Mouse (Mus musculus): ENCODE results near the gene Lix1l. TPM values are rescaled to one million over a fixed set of nuclear protein-coding genes. Genes with fewer than 3 reads are reported as not detected.

Lix1l gene
- total RNA-seq, 1 experiment from 2014 or later = 0.23 TPM

- ATAC-seq (ENCODE audit: extremely low read depth, insufficient number of reproducible peaks, low FRiP score, poor library complexity, severe bottlenecking) = no peak
Measured at GRCm38 (mm10) chr3:96563911-96564632, 36.9 kb upstream of the Lix1l start.

DNA sequence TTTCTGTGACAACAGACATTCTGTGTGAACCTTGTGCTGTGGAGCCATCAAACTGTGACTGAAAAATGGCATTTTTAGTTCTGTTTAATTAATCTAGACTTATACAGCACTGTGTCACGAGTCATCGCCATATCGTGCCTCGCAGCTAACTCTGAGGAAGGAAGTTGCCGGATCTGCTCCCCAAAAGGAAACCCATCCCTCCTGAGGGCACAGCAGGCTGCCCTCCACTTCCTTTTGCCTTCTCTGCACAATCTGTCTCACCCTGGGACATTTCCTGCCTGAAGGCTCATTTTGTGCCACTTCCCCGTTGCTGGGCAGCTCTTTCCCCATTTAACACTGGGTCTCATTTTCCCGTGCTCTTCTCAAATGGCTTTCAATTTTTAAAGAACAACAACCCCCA lies 36.3 kb upstream of the Lix1l start:
- ATAC-seq (ENCODE audit: extremely low read depth, insufficient number of reproducible peaks, low FRiP score, poor library complexity, severe bottlenecking) = peak; percentile 50

DNA sequence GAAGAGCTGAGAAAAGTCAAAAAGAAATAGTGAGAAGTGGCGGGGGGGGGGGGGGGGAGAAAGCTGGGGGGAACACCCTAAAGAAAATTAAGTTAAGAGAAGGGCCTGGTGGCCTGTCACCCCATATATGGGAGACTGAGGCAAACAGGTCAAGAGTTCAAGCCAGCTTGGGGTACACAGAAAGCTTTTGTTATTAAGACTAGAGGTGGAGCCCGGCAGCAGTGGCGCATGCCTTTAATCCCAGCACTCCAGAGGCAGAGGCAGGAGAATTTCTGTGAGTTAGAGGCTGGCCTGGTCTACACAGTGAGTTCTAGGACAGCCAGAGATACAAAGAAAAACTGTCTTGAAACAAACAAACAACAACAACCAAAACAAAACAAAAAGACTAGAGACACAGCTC lies 35.8 kb upstream of the Lix1l start:
- no peak for ATAC-seq (ENCODE audit: extremely low read depth, insufficient number of reproducible peaks, low FRiP score, poor library complexity, severe bottlenecking)

DNA sequence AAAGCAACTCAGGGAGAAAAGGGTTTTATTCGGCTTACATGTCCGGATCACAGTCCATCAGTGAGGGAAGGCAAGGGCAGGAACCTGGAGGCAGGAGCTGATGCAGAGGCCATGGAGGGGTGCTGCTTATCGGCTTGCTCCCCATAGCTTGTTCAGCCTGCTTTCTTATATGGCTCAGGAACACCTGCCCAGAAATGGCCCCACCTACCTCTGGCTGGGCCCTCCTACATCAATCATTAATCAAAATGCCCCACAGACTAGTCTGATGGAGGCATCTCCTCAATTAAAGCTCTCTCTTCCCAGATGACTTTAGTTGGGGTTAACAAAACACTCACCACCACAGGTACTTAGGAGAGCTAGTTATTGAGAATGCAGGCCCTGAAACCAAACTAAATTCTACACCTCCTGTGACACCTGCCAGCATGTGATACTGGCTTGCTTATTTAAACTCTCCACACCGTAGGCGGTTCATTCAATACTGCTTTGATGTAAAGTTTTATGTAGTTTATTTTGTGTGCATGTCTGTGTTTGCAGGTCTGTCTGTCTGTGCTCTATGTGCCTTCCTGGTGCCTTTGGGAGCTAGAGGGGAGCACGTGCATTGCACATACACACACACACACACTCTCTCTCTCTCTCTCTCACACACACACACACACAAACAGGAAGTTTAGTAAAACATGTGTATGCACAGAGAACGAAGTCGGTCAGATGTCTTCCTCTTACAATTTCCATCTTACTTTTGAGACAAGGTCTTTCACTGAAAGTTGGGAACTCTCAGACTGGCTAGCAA lies 34.1 kb upstream of the Lix1l start:
- ATAC-seq (ENCODE audit: extremely low read depth, insufficient number of reproducible peaks, low FRiP score, poor library complexity, severe bottlenecking) = 0 out of 2 replicates have a peak, but pooled peaks have one; percentile 17

GRCm38 (mm10) chr3:96568605-96569004 lies 32.3 kb upstream of the Lix1l start:
- no peak for ATAC-seq (ENCODE audit: extremely low read depth, insufficient number of reproducible peaks, low FRiP score, poor library complexity, severe bottlenecking)

DNA sequence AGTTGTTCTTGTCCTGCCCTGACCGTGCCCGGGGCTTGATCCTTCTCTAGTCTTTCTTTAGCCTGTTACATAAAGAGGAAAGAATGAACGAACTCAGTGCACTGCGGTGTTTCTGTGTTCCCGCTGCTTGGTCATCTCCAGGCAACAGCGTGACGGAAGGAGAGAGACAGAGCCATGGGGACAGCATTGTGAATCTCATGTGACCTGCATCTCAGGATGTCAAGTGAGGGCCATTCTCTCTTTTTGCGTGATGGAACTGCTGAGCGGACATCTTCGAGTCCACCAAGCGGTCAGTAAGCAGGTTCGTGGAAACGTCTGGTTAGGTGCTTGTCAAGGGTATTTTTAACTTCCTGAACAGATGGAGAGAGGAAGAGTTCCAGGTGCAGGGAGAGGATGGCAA lies 31.4 kb upstream of the Lix1l start:
- no peak for ATAC-seq (ENCODE audit: extremely low read depth, insufficient number of reproducible peaks, low FRiP score, poor library complexity, severe bottlenecking)

GRCm38 (mm10) chr3:96569966-96570605 lies 30.9 kb upstream of the Lix1l start:
- ATAC-seq (ENCODE audit: extremely low read depth, insufficient number of reproducible peaks, low FRiP score, poor library complexity, severe bottlenecking) = no peak

GRCm38 (mm10) chr3:96570643-96571042 lies 30.3 kb upstream of the Lix1l start:
- ATAC-seq (ENCODE audit: extremely low read depth, insufficient number of reproducible peaks, low FRiP score, poor library complexity, severe bottlenecking) = no peak

DNA sequence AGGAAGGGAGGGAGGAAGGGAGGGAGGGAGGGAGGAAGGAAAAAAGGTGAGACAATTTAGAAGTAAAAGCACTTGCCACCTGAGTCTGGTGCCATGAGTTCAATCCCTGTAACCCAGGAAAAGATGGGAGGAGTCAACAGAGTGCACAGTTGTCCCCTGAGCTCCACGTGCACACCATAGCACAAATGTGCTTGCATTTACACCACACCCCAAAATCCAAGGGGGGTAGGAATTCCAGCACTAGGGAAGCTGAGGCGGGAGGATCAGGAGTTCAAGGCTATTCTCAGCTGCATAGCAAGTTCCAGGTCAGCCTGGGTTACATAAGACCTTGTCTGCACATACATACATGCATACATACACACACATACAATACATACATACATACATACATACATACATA lies 29.6 kb upstream of the Lix1l start:
- no peak for ATAC-seq (ENCODE audit: extremely low read depth, insufficient number of reproducible peaks, low FRiP score, poor library complexity, severe bottlenecking)

- no peak for ATAC-seq (ENCODE audit: extremely low read depth, insufficient number of reproducible peaks, low FRiP score, poor library complexity, severe bottlenecking)
Measured at GRCm38 (mm10) chr3:96571896-96572698, 28.9 kb upstream of the Lix1l start.

DNA sequence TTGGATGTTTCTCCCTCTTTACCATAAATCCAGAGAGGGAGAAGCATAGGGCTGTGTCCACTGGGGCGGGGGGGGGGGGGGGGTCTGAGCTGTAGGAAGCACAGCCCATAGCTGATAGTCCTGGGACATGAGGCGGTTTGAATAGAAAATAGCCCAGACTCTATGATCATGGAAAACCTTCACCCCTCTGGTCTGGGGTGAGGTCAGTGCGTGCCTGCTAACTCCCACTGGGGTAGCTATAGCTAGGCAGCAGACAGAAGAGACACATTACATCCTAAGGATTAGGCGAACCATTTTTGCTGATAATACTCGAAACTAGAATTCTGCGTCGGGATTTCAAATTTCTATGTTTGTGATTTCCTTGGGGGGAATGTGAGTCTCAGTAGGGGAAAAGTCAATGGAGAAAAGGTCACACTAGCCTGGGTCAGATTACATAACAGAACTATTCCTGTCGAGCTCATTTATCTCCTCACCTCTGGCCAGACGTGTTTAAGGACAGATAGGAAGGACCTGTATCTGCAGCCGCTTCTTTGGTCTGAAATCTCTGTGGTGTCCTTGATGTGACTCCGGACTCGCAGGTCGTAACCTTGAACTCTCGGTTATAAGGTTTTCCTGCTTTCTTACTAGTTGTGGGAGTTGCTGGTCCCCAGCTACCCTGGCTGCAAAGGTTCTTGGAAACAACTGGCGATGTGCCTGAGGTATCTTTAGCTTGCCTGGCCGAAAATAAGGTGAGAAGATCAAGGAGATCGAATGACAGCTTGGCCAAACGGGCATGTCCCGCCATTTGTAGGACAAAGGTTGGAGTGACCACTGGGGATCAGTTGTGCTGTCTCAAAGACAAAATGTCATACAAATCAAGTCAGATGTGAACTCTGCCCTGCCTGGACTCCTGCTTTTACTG lies 27.1 kb upstream of the Lix1l start:
- ATAC-seq (ENCODE audit: extremely low read depth, insufficient number of reproducible peaks, low FRiP score, poor library complexity, severe bottlenecking) = no peak

GRCm38 (mm10) chr3:96575272-96575984 lies 25.5 kb upstream of the Lix1l start:
- no peak for ATAC-seq (ENCODE audit: extremely low read depth, insufficient number of reproducible peaks, low FRiP score, poor library complexity, severe bottlenecking)

GRCm38 (mm10) chr3:96576005-96576658 lies 24.8 kb upstream of the Lix1l start:
- no peak for ATAC-seq (ENCODE audit: extremely low read depth, insufficient number of reproducible peaks, low FRiP score, poor library complexity, severe bottlenecking)

GRCm38 (mm10) chr3:96576690-96577541 lies 24.0 kb upstream of the Lix1l start, which contains the start of gene Gm16253:
TSS of gene Gm16253 (plus strand) at chr3:96576984.
- ATAC-seq (ENCODE audit: extremely low read depth, insufficient number of reproducible peaks, low FRiP score, poor library complexity, severe bottlenecking) = peak; percentile 90

- no peak for ATAC-seq (ENCODE audit: extremely low read depth, insufficient number of reproducible peaks, low FRiP score, poor library complexity, severe bottlenecking)
Measured at GRCm38 (mm10) chr3:96577566-96577965, 23.4 kb upstream of the Lix1l start.

- no peak for ATAC-seq (ENCODE audit: extremely low read depth, insufficient number of reproducible peaks, low FRiP score, poor library complexity, severe bottlenecking)
Measured at GRCm38 (mm10) chr3:96578561-96579238, 22.2 kb upstream of the Lix1l start.

Measured in neutrophil, adult 5-6 weeks (primary cell).